Mouse (Mus musculus) v-Abl transformed pro-B cells (cell line): ENCODE data around the gene Tfeb.

Experiments
- in situ Hi-C, 2 experiments: fragments of 400-800 bp; cut with MboI; formaldehyde crosslinking; loops; one replicate each; pipeline ENCODE4 v1.15.1; 2025; ENCODE audit not compliant: unreplicated experiment in 2 of 2

Gene Tfeb

GRCm38 (mm10) chr17:47777141-47777540, 40.3 kb downstream of the Tfeb start:
- in situ Hi-C loops = no loop called here

DNA sequence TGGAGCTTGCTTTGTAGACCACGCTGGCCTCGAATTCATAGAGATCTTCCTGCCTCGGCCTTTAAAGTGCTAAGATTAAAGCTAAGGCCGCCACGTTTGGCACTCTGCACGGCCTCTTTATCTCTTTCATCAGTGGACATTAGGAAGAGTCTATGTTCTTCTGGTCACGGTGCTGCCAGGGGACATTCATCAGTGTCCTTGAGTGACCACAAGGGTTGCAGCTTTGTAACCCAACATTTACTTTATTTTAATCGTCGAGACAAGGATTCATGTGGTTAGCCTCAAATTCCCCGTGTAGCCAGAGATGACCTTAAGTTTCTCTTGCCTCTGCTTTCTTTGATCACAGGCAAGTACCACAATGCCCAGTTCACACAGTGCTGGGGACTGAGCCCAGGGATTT, 43.6 kb downstream of the Tfeb start:
- in situ Hi-C loops = no loop called here

DNA sequence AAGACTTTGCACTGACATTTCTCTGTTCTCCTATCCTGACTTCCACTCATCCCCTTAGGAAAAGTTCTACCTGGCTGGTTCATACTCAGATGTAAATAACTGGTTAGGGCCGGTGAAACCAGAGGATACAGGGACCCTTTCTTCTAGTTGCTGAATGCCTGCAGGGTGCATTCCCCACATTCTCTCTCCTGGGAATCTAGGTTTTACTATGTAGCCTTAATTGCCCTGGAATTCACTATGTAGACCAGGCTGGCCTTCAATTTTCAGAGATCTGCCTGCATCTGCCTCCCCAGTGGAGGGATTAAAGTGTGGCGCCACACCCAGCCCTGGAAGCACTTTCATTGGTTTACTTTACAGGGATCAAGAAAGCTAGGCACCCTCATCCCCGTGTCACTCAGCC, 45.7 kb downstream of the Tfeb start:
- in situ Hi-C loops = no loop called here

GRCm38 (mm10) chr17:47783445-47784223, 46.8 kb downstream of the Tfeb start:
- in situ Hi-C loops = no loop called here

DNA sequence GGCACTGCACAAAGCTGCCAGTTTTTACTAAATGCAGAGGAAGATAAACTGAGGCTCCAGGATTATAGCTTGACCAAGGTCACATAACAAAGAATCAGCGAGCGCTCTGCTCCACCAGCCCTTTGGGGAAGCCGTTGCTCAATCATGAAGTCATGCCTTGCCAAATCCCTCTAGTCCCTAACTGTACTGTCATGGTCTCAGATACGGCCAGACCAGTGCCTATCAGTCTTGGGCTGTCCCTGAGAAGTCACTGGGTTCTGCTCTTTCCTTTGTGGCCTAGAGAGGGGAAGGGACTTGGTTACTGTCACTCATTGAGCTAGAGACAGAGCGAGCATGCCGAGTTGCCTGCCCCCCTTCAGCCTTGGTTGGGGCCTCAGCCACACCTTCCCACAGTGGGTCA, 47.6 kb downstream of the Tfeb start:
- in situ Hi-C loops = no loop called here

GRCm38 (mm10) chr17:47787632-47788031, 50.8 kb downstream of the Tfeb start:
- in situ Hi-C loops = no loop called here

- in situ Hi-C loops = no loop called here
These were observed 51.5 kb downstream of the Tfeb start for GRCm38 (mm10) chr17:47788306-47788705.

DNA sequence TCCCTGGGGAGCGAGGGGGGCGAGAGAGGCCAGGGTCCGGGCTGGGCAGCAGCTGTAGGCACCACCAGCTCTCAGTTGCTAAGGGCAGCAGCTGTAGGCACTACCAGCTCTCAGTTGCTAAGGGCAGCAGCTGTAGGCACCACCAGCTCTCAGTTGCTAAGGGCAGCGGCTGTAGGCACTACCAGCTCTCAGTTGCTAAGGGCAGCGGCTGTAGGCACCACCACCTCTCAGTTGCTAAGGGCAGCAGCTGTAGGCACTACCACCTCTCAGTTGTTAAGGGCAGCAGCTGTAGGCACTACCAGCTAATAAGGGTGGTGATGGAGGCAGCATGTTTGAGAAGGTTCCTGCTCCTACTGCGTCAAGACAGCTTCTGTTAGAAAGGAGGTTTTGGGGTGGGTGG, 52.2 kb downstream of the Tfeb start:
- in situ Hi-C loops = no loop called here

DNA sequence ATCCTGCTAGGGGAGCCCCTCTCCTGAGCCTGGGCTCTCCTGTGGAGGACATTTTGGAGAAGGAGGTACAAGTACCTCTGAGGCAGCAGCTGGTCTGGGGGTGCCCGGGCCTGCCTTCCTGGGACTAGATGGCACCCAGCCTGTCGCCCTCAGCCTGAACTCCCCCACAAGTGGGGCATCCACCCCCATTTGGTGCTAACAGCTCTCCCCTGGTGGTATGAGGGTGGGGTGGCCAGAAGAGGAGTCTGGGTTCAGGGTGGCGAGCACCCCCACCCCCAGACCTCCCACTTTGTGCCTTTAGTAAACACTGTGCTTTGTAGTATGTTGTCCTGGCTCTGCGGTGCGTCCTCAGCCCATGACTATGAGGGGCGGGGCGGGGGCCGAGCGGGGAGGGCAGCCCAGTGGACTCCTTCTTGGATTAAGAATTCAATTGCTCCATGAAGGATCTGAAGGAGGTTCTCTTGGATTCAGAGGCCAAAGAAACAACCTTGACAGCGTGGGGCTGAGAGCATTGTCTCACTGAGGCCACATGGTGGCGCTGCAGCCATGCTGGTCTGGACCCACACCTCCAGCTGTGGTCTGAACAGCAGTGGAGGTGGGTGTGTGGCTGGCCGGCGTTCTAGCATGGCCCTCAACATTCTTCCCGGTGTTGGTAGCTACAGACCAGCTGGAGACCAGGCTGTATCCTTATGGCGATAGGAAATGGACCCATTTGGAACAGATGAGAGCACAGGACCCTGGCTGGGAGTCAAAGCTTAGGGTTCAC, 55.5 kb downstream of the Tfeb start:
- in situ Hi-C loops = loop anchor here (5.0 to 10.0 kb wide), 4 partner anchors 50 to 545 kb away; no protein-coding TSS in a partner anchor

GRCm38 (mm10) chr17:47793377-47793776, 56.5 kb downstream of the Tfeb start:
- in situ Hi-C loops = loop anchor here (5.0 to 10.0 kb wide), 4 partner anchors 51 to 544 kb away; no protein-coding TSS in a partner anchor

GRCm38 (mm10) chr17:47795446-47795845, 58.6 kb downstream of the Tfeb start:
- in situ Hi-C loops = loop anchor here (5.0 to 10.0 kb wide), 4 partner anchors 67 to 542 kb away; no protein-coding TSS in a partner anchor

GRCm38 (mm10) chr17:47796156-47796816, 59.5 kb downstream of the Tfeb start:
- in situ Hi-C loops = loop anchor here (5.0 to 10.0 kb wide), 4 partner anchors 66 to 541 kb away; no protein-coding TSS in a partner anchor

DNA sequence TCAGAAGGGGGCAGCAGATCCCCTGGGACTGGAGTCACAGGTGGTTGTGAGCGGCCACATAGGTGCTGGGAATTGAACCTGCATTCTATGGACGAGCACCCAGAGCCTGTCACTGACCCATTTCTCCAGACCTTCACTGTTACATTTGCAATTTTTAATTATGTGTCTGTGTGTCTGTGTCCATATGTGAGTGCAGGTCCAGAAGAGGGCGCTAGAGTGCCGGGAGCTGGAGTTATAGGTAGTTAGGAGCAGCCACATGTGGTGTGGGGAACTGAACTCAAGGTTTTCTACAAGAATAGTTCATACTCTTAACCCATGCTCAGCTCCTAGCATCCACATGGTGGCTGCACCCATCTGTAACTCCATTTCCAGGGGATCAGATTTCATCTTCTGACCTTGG, 60.1 kb downstream of the Tfeb start:
- in situ Hi-C loops = loop anchor here (5.0 to 10.0 kb wide), 4 partner anchors 65 to 540 kb away; no protein-coding TSS in a partner anchor

DNA sequence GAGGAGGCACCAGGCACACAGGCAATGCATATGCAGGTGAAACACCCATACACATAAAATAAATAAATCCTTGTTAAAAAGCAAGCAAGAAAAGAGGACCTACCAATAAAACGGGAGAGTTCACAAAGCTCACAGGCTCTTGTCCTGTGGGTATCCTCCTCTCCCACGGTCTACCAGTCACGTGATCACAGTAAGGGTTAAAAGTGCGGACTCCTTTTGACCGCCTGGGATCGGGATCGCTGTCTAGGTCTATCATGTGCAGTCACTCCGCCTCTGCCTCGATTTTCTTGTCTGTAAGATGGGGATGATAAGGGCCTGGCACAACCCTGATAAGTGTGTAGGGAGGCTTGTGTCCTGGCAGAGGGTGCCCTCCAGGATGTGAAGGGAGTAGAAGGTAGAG, 60.6 kb downstream of the Tfeb start:
- in situ Hi-C loops = loop anchor here (5.0 to 10.0 kb wide), 4 partner anchors 65 to 540 kb away; no protein-coding TSS in a partner anchor

- in situ Hi-C loops = loop anchor here in 1 of 2 experiments (25.0 kb wide), 3 partner anchors 809 to 1584 kb away; no protein-coding TSS in a partner anchor
These were observed 66.0 kb downstream of the Tfeb start for GRCm38 (mm10) chr17:47802806-47803205.

DNA sequence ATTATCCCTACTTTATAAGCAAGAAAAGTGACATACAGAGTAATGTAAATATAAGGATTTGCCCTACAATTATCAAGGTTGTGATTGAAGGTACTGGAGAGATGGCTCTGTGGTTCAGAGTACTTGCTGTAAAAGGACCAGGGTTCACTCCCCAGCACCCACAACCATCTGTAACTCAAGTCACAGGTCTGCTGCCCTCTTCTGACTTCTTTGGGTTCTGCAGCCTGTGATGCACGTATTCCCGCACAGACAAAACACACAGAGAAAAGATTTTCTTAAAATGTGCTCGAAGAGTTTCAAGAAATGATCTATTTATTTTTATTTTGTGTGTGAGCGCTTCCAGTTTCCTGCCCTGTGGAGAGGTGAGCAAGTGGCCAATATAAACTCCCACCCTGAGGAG, 66.8 kb downstream of the Tfeb start:
- in situ Hi-C loops = loop anchor here in 1 of 2 experiments (25.0 kb wide), 3 partner anchors 809 to 1584 kb away; no protein-coding TSS in a partner anchor

DNA sequence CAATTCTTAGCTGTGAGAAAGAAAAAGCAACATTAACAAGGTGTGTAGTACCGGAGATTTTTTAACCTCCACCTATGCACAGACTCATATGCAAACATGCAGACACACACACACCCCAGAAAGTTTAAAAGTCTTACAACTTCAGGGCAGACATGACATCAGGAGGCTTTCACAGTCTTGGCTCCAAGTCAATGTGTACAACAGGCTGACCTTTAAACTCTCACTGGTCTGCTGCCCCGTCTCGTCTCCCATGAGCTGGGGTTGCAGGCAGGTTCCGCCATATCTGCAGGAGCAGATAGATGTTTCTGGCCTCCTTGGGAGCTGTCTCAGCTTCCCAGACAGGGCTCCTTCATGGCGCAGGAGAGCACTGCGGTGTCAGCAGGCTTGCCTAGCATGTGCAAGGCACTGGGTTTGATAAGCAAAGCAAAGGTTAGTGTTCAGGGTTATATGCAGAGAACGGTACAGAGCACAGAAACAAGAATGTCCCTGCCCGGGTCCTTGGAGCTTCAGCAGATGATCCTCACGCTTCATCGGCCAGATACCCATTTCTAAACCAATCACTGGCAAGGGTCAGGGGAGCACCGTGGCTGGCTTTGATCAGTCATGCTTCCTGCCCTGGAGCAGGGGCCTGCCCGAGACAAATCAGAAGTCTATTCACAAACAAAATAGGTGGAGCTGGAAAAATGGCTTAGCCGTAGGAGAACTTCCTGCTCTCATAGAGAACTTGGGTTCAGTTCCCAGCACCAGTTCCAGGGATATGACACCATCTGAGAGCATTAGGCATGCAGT, 68.4 kb downstream of the Tfeb start:
- in situ Hi-C loops = loop anchor here in 1 of 2 experiments (25.0 kb wide), 3 partner anchors 807 to 1582 kb away; no protein-coding TSS in a partner anchor

DNA sequence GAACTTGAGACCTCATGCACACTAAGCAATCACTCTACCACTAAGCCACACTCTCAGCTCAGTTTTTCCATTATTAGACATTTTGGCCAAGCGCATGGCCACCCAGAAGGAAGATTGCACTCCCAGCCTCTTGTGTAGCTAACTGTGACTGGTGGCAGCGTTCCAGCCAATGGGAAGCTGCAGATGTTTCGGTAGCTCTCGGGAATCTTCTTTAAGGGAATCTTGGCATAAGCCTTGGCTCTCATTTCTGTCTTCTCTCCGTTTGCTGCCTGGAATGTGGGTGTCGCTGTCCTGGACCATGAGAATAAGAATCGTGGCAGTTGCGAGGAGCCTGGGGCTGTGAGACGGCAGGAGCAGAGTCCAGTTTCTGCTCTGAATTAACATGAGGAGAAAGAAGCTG, 69.4 kb downstream of the Tfeb start:
- in situ Hi-C loops = loop anchor here in 1 of 2 experiments (25.0 kb wide), 3 partner anchors 806 to 1581 kb away; no protein-coding TSS in a partner anchor

DNA sequence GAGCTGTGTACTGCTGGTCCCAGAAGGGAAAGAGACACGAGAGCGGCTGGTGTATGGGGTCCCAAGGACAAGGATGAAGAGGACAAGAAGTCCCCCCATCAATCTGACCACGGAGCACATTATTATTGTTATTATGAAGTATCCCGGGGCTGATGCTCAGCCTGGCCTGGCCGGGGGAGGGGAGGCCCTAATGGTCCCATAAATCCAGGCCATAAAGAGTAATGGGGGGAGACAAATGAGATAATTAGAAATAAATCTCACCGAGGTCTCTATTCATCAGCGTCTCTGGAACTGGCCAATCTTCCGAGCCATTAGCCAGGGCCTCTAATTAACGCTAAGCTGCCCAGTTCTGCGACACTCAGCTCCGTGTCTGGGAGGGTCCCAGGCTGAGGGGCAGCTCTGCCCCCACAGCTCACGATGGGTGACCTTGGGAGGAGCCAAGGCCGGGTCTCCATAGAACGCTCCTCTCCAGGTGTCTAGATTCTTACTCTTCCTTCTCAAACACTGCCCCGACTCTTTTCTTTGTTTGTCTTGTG, 74.5 kb downstream of the Tfeb start:
- in situ Hi-C loops = loop anchor here in 1 of 2 experiments (25.0 kb wide), 3 partner anchors 801 to 1576 kb away; no protein-coding TSS in a partner anchor
